Mouse (Mus musculus) cerebellum, adult (tissue): Measurements from ENCODE around the gene Pgbd5.

Experiments used
- ATAC-seq: cut with Nextera tagmentation; 2 replicates; pipeline ENCODE4 v1.9.2; 2017; ENCODE audit warnings: mild to moderate bottlenecking, moderate library complexity, mixed read lengths; ENCODE audit not compliant: insufficient number of reproducible peaks, low FRiP score, low TSS enrichment

The Pgbd5 gene

DNA sequence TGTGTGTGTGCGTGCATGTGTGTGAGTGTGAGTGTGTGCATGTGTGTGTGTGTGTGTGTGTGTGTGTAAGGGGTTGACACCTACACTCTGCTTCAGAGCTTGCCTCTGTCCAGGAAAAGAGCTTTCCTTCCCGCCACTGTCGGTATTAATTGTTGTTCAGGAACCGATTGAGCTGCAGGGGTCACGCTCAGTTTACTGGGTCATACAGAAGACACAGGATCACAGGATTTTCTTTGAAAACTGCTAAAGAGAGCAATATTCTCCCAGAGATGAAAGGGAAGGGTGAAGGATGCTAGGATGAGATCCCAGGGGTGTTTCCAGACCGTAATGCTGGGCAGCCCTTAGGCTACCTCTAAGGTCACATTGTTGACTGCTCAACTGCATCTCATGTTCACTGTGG, at the start of gene Pgbd5:
Pgbd5 (minus strand) TSS at position 101 of the 400 bp plus-strand sequence.
- ATAC-seq, result no peak

- ATAC-seq, result no peak
Measured at GRCm38 (mm10) chr8:124483356-124484115, 44.1 kb upstream of the Pgbd5 start.

DNA sequence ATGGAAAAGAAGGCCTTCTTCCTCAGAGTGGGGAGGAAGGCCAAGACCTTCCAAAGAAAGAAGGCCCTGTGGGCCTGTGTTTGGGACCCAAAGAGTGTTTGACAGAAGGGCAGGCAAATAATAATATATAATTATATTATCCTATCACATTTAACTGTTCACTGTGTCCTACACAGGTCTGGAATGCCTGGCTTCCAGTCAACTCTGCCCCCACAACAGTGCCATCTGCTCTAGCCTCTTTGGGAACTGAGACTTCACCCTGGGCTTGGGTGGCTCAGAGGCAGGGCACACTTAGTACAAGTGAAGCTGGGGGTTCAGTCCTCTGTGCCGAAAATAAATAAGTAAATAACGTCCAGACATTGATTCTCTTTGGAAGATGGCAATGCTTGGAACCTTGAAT, 43.3 kb upstream of the Pgbd5 start:
- ATAC-seq, result no peak

GRCm38 (mm10) chr8:124480321-124480720, 40.9 kb upstream of the Pgbd5 start:
- no peak for ATAC-seq

DNA sequence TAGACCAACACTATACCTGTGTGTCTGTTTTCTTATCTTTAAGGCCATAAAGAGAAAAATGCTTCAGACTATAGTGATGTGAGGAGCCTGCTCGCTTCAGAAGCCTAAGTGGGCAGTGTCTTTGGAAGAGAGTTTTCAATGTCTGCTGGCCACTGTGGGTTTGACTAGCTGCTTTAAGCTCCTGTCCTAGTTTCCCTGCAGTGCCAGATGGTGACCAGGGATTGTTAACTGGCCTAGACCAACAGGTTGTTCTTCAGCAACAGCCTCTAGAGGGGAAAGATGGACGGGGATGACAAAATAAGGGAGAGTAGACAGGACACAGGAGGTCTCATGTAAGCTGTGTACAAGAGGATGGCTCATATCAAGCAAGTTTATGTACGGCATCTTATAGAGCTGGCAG, 39.8 kb upstream of the Pgbd5 start:
- ATAC-seq, result no peak

DNA sequence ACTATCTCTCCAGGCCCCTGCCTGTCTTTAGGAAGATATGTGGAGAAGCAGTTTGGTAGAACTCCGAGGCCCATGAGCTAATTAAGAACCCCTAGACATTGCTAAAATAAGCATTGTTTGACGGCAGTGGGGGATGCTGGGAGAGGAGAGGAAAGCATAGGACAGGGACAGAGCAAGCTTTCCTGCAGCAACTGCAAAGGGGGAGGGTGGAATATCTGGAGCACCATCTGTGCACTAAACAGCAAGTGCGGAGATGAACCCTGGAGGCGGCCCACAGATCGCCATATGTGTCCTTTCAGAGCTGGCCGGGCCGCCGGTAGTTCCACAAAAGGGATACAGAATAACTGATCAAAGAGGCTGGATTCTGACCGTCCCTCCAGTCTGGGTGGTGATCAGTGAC, 37.2 kb upstream of the Pgbd5 start:
- peak; percentile 81; the same call in 1 of the 2 replicates for ATAC-seq

- ATAC-seq, result no peak
Measured at GRCm38 (mm10) chr8:124475690-124476089, 36.2 kb upstream of the Pgbd5 start.

DNA sequence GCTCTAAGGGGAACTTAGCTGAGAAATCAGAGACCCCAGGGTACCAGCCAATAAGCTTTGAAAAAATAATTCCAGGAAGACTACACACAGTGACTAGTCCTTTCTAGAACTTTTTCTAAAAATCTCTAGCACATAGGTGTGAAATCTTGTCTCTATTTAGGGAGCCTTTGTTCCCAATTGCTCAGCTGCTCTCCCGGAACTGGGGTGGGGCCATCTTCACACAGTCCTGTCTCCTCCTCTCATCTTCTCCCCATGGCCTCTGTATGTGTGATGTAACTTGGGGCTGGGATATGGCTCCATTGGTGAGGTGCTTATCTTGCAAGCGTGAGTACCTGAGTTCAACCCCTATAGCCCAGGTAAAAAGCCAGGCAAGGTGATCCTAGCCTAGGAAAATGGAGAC, 25.2 kb upstream of the Pgbd5 start:
- no peak for ATAC-seq

DNA sequence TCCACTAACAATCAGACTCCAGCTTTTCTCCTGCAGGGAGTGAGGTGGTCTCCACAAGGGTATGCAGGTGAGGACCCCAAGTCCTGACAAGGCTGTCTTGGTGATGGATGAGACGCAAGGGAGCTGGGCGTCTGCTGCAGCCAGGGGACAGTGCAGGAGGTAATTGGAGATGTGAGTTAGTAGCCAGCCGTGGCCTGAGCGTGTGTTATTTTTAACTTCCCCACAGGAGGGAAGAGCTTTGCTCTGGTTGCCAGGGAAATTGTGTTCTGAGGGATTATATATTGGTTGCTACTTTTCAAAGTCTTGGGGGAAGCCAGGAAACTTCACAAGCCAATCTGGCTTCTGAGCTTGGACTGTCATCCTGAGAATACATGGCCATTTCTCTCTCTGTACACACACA, 23.7 kb upstream of the Pgbd5 start:
- no peak for ATAC-seq

DNA sequence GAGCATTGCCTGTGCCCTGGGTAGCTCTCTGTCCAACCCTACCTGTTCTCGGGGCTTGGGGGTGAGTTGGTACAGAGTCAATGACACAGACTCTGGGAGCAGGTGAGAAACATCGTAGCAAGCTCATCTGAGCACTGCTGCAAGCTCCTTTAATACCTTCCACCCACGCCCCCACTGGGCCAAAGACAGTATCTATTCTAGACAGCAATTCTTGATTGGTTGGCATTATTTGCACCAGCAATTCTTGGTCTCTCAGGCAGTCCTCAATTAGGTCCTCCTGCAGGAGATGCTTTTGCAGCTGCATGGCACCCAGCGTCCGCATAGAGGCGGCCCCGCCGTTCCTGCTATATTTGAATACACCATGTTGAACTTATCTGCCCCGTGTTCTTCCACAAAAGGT, 22.7 kb upstream of the Pgbd5 start:
- ATAC-seq, result no peak

GRCm38 (mm10) chr8:124461103-124461502, 21.6 kb upstream of the Pgbd5 start:
- no peak for ATAC-seq

DNA sequence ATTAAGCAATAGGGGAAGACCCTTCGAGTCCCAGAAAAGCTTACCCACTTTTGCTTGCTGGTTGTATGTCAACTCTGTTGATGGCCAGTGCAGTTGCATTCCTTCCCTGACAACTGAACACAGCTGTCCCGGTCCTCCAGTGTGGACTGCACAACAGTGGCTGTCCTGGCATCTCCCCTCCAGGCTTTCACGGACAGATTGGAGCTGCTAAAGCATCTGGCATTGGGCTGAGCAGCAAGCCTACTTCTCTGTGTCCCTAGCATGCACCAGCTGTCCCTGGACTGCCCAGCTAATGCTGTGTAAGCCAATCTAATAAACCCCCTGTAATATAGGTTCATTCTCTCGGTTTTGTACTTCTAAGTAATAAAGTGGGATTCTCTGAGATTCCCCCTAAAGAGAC, 21.2 kb upstream of the Pgbd5 start:
- ATAC-seq, result no peak

DNA sequence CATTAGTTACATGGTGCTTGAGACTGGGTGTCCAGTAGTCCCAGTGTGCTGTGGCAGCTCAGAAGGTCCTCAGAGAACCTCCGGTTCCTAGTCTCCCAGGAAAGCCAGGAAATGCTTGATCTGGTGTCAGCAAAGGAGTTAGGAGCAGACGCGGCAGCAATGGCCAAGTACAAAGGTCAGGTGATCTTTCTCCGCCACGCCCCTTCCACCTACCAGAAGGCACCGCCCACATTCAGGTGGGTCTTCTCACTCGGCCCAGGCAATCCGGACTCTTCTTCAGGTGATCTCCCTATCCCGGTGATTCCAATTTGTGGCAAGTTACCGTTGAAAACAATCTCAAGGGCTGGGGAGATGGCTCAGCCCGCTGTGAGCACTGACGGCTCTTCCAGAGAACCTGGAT, 20.2 kb upstream of the Pgbd5 start:
- no peak for ATAC-seq

GRCm38 (mm10) chr8:124455359-124455758, 15.9 kb upstream of the Pgbd5 start:
- no peak for ATAC-seq

DNA sequence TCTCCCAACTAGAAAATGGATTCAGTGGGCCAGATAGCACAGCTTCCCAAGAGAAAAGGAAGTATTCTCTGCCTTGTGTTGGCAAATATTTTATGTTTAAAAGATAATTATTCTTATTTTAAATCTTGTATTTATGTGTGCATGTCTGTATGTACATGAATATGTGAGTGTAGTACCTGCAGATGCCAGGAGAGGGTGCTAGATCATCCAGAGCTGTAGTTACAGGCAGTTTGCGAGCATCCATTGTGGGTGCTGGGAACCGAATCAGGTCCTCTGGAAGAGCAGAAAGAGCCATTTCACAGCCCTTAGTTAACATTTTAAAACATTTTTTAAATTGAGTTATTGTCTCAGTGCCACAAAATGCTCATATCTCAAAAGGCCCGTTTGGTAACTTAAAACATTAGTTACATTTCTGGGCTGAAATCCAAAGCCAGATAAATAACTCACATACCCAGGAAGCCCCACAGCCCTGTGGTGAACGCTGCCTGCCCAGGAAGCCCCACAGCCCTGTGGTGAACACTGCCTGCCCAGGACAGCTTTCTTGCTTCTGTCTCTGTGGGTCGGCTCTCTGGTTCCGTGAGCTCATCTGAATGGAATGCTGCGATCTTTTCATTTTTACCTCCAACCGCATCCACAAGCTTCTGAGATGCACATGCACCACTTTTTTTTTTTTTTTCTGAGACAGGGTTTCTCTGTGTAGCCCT, 10.9 kb upstream of the Pgbd5 start:
- no peak for ATAC-seq

GRCm38 (mm10) chr8:124448962-124449670, 9.7 kb upstream of the Pgbd5 start:
- no peak for ATAC-seq

- ATAC-seq, result no peak
Measured at GRCm38 (mm10) chr8:124436741-124437140, 2.7 kb downstream of the Pgbd5 start.

GRCm38 (mm10) chr8:124435707-124436243, 3.7 kb downstream of the Pgbd5 start:
- ATAC-seq, result no peak

- no peak for ATAC-seq
Measured at GRCm38 (mm10) chr8:124435170-124435569, 4.3 kb downstream of the Pgbd5 start.

DNA sequence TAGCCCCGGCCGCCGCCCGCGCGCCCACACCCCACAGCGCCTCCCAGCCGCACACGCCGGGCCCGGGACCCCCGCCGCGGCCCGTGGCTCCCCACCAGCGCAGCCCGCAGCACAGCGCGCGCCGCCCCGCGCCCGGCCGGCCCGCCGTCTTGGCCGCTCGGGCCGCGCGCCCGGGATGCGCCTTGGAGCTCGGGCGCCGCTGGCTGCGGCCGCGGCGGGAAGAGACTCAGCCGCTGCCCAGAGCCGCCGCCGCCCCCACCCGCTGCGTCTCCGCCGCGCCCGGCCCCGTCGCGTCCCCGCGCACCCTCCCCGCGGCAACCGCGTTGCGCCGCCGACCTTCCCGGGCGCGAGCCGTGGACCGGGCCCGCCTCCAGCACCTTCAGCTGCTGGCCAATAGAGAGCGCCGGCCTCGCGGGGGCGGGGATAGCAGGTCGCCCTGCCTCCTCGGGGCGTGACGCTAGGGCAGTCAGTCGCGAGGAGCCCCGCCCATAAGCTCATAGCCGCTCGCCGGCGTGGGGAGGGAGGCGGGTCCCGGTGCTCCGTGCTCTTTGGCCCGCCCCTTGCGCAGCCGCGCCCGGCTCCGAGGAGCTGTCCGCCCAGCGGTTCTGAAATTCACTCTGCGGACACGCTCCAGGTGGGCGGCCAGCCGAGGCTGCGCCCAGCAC, 5.2 kb downstream of the Pgbd5 start:
- peak; percentile 90 for ATAC-seq
